Mouse (Mus musculus) kidney, adult 2 months (tissue): Measurements from ENCODE around the gene Txk. TPM values are rescaled to one million over a fixed set of nuclear protein-coding genes. Genes with fewer than 3 reads are reported as not detected.
A peak's percentile ranks its signal among the peaks of the same experiment; 100 is the strongest.

Experiments used
- DNase-seq: peaks from one replicate; pipeline ENCODE4 v3.0.0; 2021
- H3K27ac ChIP-seq: fragments of 200-500 bp; 2 replicates; pipeline ENCODE4 v1.5.1; 2012; ENCODE audit warnings: low read depth, low read length, control low read depth, inconsistent platforms; ENCODE audit not compliant: insufficient read depth
- H3K27me3 ChIP-seq: fragments of 200-500 bp; replicated peaks from 2 replicates; pipeline ENCODE4 v1.6.1; 2012; ENCODE audit warnings: mild to moderate bottlenecking, moderate library complexity, low read length, inconsistent platforms; ENCODE audit not compliant: control insufficient read depth, insufficient read depth
- H3K36me3 ChIP-seq: fragments of 200-500 bp; 2 replicates; pipeline ENCODE4 v1.6.1; 2012; ENCODE audit warnings: mild to moderate bottlenecking, moderate library complexity, low read length, inconsistent platforms; ENCODE audit not compliant: control insufficient read depth, insufficient read depth
- H3K4me1 ChIP-seq: fragments of 200-500 bp; 2 replicates; pipeline ENCODE4 v1.6.1; 2011; ENCODE audit warnings: low read length; ENCODE audit not compliant: control insufficient read depth, insufficient read depth
- H3K4me3 ChIP-seq: fragments of 200-500 bp; 2 replicates; pipeline ENCODE4 v1.5.1; 2011; ENCODE audit warnings: mild to moderate bottlenecking, low read depth, low read length, control low read depth; ENCODE audit not compliant: insufficient read depth
- CTCF ChIP-seq: fragments of 200-500 bp; conservative IDR thresholded peaks from 2 replicates; pipeline ENCODE4 v1.5.1; 2011; ENCODE audit warnings: low read depth, mild to moderate bottlenecking, control low read depth, low read length, moderate library complexity, mixed read lengths; ENCODE audit not compliant: insufficient read depth, insufficient read length
- POLR2A ChIP-seq: fragments of 200-500 bp; IDR thresholded peaks from one replicate; pipeline ENCODE4 v1.6.1; 2011; ENCODE audit warnings: low read depth, low read length, control low read depth
- WGBS: fragments of 180-500 bp; shearing (Covaris S2); methylation state at CpG from one replicate; pipeline ENCODE4 v1.1.7; 2018; 5-methylcytosine and 5-hydroxymethylcytosine counted together
- polyA plus RNA-seq: library from polyadenylated mRNA; depleted of rRNA; stranded (reverse); fragments of >200 nt; gene quantifications from 2 replicates; pipeline ENCODE4 v1.2.3, GENCODE M21; 2012

The Txk gene
- polyA plus RNA-seq, 1 experiment: 0.88 TPM

DNA sequence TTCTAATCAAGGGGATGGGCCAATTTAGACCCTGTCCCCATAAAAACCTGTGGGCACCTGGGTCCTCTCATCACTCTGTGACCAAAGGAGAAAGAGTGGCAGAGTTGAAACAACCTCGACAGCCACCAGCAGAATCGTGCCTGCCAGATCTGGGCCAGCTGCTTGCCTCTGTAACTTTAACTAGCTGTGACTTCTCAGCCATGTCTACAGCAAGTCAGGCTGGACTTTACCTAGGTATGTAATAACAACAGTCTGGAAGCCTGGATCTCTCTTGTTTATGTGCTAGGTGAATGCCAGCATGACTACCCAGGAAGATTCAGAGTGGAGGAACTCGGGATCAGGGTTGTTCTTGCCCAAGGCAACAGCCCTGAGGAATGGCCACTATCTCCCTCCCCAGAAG lies 32.1 kb upstream of the Txk start:
- peaks cover 9% of the 10 kb centered on the region; the same call in 1 of the 2 replicates for H3K4me1 ChIP-seq
- WGBS: 45% methylated on average over 3 of the region's 3 CpGs
- TF ChIP-seq POLR2A: no peak
- TF ChIP-seq CTCF: no peak
- peak; percentile 39 for DNase-seq
- H3K27ac ChIP-seq: no peak overlapping the region
- no peaks in the 10 kb centered on the region for H3K27me3 ChIP-seq
- no peak overlapping the region for H3K4me3 ChIP-seq
- H3K36me3 ChIP-seq: no peaks in the 10 kb centered on the region

GRCm38 (mm10) chr5:72783957-72784356 lies 31.4 kb upstream of the Txk start:
- TF ChIP-seq POLR2A (no peak), CTCF (no peak)
- 67% methylated on average over 8 of the region's 8 CpGs for WGBS
- peaks cover 5% of the 10 kb centered on the region; the same call in 1 of the 2 replicates for H3K4me1 ChIP-seq
- H3K36me3 ChIP-seq: no peaks in the 10 kb centered on the region
- H3K4me3 ChIP-seq: no peak overlapping the region
- no peak overlapping the region for H3K27ac ChIP-seq
- DNase-seq: no peak
- H3K27me3 ChIP-seq: no peaks in the 10 kb centered on the region

DNA sequence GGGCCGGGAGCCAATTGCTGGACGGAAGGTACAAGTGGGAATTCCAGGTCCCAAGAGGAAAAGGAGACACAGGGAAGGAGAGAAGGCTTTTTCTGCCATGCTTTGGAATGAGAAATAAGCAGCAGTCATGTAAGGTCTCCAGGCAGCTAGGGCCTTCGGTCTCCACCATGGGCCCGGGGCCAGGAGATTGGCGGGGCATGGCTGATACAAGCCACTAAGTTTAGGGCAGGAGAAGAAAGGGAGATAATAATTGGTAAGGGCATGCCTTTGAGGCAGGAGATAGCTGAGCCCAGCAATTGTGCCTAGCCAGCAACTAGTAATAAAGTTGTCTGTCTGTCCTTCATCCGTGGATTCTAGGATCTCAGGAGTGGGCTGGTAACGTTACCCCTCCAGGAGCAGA lies 30.5 kb upstream of the Txk start:
- TF ChIP-seq POLR2A: no peak
- TF ChIP-seq CTCF: no peak
- no peaks in the 10 kb centered on the region for H3K36me3 ChIP-seq
- no peaks in the 10 kb centered on the region for H3K27me3 ChIP-seq
- no peak for DNase-seq
- H3K27ac ChIP-seq: no peak overlapping the region
- 80% methylated on average over 7 of the region's 7 CpGs for WGBS
- no peak overlapping the region for H3K4me3 ChIP-seq
- 0 out of 2 replicates have a peak, but pooled peaks cover under 1% of the 10 kb centered on the region for H3K4me1 ChIP-seq

DNA sequence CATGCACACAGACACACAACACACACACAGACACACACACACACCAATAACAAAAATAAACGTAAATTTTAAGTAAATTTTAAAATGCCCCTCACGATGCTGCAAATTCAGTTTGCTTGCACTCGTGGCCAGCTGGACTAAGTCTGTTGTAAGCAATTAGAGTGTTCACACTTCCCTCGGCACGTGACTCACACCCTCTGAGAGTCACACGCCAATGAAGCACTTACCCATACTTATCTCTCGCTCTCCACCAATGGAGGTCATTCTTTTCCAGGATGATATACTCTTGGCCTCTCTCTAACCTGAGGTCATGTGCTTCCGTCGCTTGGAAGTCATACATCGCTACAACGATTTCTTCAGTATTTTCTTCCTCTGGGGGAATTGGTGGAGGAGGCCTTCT lies 29.2 kb upstream of the Txk start:
- H3K27me3 ChIP-seq: no peaks in the 10 kb centered on the region
- DNase-seq: no peak
- no peaks in the 10 kb centered on the region for H3K4me1 ChIP-seq
- WGBS: 82% methylated on average over 11 of the region's 11 CpGs
- no peak overlapping the region for H3K4me3 ChIP-seq
- H3K27ac ChIP-seq: no peak overlapping the region
- peaks cover 2% of the 10 kb centered on the region; the same call in 1 of the 2 replicates for H3K36me3 ChIP-seq
- TF ChIP-seq CTCF: no peak
- TF ChIP-seq POLR2A: no peak

DNA sequence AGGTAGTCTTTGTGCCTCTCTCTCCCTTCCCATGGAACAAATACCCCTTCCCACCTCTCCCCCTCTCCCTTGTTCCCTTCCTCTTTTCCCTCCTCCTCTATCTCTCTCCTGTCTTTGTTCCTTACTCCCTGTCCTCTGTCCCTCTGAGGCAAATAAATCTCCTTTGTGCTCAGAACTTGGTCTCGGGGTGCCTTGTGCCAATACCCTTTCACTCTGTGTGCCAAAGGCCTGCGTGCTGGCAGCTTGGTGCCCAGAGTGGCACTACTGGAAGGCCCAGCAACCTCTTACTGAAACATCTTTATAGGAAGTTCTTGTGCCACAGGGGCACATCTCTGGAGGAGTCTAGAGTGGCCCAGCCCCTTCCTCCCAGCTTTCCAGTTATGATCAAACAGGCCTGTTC lies 24.0 kb upstream of the Txk start:
- TF ChIP-seq CTCF (no peak), POLR2A (no peak)

GRCm38 (mm10) chr5:72776127-72776526 lies 23.6 kb upstream of the Txk start:
- no peaks in the 10 kb centered on the region for H3K4me1 ChIP-seq
- no peaks in the 10 kb centered on the region for H3K27me3 ChIP-seq
- DNase-seq: no peak
- H3K36me3 ChIP-seq: peaks cover 2% of the 10 kb centered on the region; the same call in 1 of the 2 replicates
- WGBS: 77% methylated on average over 2 of the region's 2 CpGs
- no peak overlapping the region for H3K27ac ChIP-seq
- TF ChIP-seq POLR2A (no peak), CTCF (no peak)
- H3K4me3 ChIP-seq: no peak overlapping the region

More for the DNA sequence above, 24.0 kb upstream of the Txk start:
- WGBS: 83% methylated on average over 2 of the region's 2 CpGs
- no peak for DNase-seq
- peaks cover 2% of the 10 kb centered on the region; the same call in 1 of the 2 replicates for H3K36me3 ChIP-seq
- no peak overlapping the region for H3K4me3 ChIP-seq
- H3K4me1 ChIP-seq: no peaks in the 10 kb centered on the region
- no peak overlapping the region for H3K27ac ChIP-seq
- no peaks in the 10 kb centered on the region for H3K27me3 ChIP-seq

DNA sequence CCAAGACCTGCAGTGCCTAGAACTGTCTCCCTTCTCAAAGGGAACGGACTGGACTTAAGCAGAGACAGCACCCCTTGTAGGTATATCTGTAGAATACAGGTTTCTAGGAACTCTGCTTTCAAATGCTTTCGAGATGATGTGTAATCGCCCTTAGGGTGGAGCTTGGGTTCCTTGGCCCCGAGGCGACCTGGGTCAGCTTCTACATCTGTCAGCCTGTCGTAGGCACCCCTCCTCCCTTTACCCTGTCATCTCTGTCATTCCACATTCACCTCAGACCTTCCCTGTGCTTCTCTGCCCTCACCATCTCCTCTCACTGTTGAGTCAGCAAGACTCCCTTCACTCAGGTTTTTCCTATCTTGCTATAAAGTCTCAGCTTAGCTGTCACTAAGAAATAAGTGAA lies 17.3 kb upstream of the Txk start:
- no peaks in the 10 kb centered on the region for H3K36me3 ChIP-seq
- 71% methylated on average over 6 of the region's 6 CpGs for WGBS
- no peak overlapping the region for H3K27ac ChIP-seq
- TF ChIP-seq POLR2A (no peak), CTCF (no peak)
- no peaks in the 10 kb centered on the region for H3K27me3 ChIP-seq
- DNase-seq: no peak
- H3K4me3 ChIP-seq: no peak overlapping the region
- H3K4me1 ChIP-seq: no peaks in the 10 kb centered on the region
